Mouse (Mus musculus) ES-Bruce4 (cell line): ENCODE results near the gene Sult2a8. TPM values are rescaled to one million over a fixed set of nuclear protein-coding genes. Genes with fewer than 3 reads are reported as not detected.
"Not testable (repeated sequence)": the region's sequence is repeated elsewhere in the genome, so short reads cannot be mapped to it uniquely, and the experiment has no call there.

Experiments
- H3K27ac ChIP-seq: 2 replicates; pipeline ENCODE4 v1.5.1; 2012; ENCODE audit warnings: low read length, inconsistent platforms; ENCODE audit not compliant: insufficient read depth
- H3K27me3 ChIP-seq: 2 replicates; pipeline ENCODE4 v1.6.1; 2012; ENCODE audit warnings: mild to moderate bottlenecking, low read length, inconsistent platforms; ENCODE audit not compliant: control insufficient read depth, poor library complexity, insufficient read depth, severe bottlenecking
- H3K36me3 ChIP-seq: 2 replicates; pipeline ENCODE4 v1.6.1; 2012; ENCODE audit warnings: inconsistent platforms, mild to moderate bottlenecking, low read length, moderate library complexity; ENCODE audit not compliant: control insufficient read depth, poor library complexity, insufficient read depth, severe bottlenecking
- H3K4me1 ChIP-seq: one replicate; pipeline ENCODE4 v1.8.1; 2011; ENCODE audit warnings: low read length; ENCODE audit not compliant: control insufficient read depth, insufficient read depth
- H3K4me3 ChIP-seq: 2 replicates; pipeline ENCODE4 v1.5.1; 2011; ENCODE audit warnings: low read depth, mild to moderate bottlenecking, low read length
- H3K9ac ChIP-seq: 2 replicates; pipeline ENCODE4 v1.6.1; 2012; ENCODE audit warnings: low read depth, mild to moderate bottlenecking, inconsistent platforms; ENCODE audit not compliant: poor library complexity, severe bottlenecking
- H3K9me3 ChIP-seq: replicated peaks from 2 replicates; pipeline ENCODE4 v1.6.1; 2012; ENCODE audit warnings: mild to moderate bottlenecking, low read length, inconsistent platforms; ENCODE audit not compliant: control insufficient read depth, poor library complexity, insufficient read depth, severe bottlenecking
- CTCF ChIP-seq: IDR thresholded peaks from one replicate; pipeline ENCODE4 v1.8.1; 2011; ENCODE audit warnings: low read depth, low read length
- EP300 ChIP-seq: IDR thresholded peaks from 2 replicates; pipeline ENCODE4 v1.6.1; 2011; ENCODE audit warnings: low read depth, low read length; ENCODE audit not compliant: insufficient read depth
- POLR2A ChIP-seq: IDR thresholded peaks from one replicate; pipeline ENCODE4 v1.8.1; 2011; ENCODE audit warnings: low read length; ENCODE audit not compliant: insufficient read depth
- polyA plus RNA-seq: library from polyadenylated mRNA; stranded (reverse); fragments of >200 nt; gene quantifications from 2 replicates; pipeline ENCODE4 v1.2.4, GENCODE M21; 2011; ENCODE audit warnings: low read depth; ENCODE audit not compliant: missing spikeins, insufficient read depth, insufficient read length

The Sult2a8 gene
- polyA plus RNA-seq = not detected in 2 replicates

DNA sequence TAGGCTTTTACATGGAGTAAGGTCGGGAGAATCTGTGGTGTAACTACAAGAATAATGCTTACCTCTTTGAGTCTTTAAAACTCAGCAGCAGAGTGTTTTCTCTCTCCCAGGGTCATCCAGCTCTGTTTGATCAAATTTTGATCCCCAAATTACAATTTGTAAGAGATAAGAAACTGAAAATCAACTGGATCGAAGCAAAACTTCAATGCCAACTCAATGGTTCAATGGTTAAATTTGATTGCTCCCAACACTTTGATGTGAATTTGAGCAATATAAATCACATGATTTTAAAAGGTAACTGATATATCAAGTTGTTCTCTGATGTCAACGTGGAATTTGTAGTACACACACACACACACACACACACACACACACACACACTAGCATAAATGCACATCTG is at the start of gene Sult2a8:
Gene Sult2a8 (minus strand): TSS at position 236 of the 400 bp plus-strand sequence.
- Histone ChIP-seq H3K9ac (no peak within 1 kb of the TSS), H3K27ac (no peak within 1 kb of the TSS), H3K36me3 (no peaks in the 10 kb centered on the region), H3K4me1 (no peaks in the 10 kb centered on the region), H3K4me3 (no peak within 1 kb of the TSS), H3K27me3 (no peaks in the 10 kb centered on the region), H3K9me3 (no peaks in the 10 kb centered on the region)
- TF ChIP-seq POLR2A (no peak), CTCF (no peak), EP300 (no peak)

DNA sequence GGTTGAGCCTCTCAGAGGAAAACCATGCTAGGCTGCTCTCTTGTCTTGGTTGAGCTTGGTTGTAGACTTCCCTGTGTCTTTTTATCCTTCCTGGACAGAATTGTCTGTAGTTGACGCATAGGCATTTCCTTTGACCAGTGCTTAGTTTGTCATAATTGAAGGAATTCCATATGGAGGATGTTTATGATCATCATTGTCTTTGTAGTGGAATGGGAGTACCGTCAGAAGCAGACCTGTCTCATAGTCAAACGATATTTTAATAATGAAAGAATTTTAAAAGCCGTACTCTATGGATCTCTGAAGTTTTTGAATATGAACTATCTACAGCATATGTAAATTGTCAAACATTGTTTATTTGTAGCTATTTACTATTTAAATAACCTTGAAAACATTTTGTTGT is 47.6 kb upstream of the Sult2a8 start, which contains the start of gene Sult2a7:
Gene Sult2a7 (minus strand): TSS at position 101 of the 400 bp plus-strand sequence.
- no peaks in the 10 kb centered on the region for H3K27me3 ChIP-seq
- H3K27ac ChIP-seq = no peak within 1 kb of the TSS
- no peaks in the 10 kb centered on the region for H3K36me3 ChIP-seq
- H3K4me1 ChIP-seq = no peaks in the 10 kb centered on the region
- no peaks in the 10 kb centered on the region for H3K9me3 ChIP-seq
- no peak within 1 kb of the TSS for H3K9ac ChIP-seq
- no peak for TF ChIP-seq CTCF
- no peak for TF ChIP-seq EP300
- no peak for TF ChIP-seq POLR2A
- no peak within 1 kb of the TSS for H3K4me3 ChIP-seq

DNA sequence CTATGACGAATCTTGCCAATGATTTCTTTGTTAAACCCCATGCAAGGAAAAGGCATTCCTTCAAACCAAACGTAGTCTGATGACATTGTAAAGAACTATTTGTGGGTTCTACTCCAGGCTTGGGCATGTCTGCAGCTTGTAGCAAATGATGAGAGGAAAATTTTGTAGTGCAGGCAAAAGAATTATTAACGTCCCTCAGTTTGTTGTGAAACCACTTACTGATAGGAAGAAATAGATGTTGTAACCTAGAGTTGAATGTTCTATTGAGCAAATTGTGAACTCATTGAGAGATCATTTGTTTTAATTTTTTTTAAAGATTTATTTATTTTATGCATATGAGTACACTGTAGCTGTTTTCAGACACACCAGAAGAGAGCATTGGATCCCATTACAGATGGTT is 46.3 kb upstream of the Sult2a8 start:
- TF ChIP-seq CTCF (no peak), EP300 (no peak), POLR2A (no peak)

DNA sequence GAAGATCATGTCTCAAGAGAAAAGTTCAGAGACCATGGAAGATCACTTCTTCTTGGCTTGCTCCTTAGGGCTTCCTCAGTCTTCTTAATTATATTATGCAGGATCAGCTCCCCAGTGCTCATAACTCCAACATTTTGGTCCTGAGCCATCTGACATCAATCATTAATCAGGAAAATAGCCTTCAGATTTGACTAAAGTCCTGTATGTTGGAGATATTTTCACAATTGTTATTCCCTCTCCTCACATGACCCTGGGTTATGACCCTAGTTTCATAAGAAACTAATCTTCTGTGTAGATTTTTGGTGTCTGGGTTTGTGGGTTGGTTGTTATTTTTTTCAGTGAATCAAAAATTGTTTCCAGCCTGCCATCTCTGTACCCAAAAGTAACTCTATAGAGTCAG is 7.0 kb downstream of the Sult2a8 start:
- TF ChIP-seq EP300 (no peak), POLR2A (no peak), CTCF (no peak)
- Histone ChIP-seq H3K27me3 (no peaks in the 10 kb centered on the region), H3K9me3 (no peaks in the 10 kb centered on the region), H3K36me3 (no peaks in the 10 kb centered on the region), H3K4me1 (no peaks in the 10 kb centered on the region), H3K9ac (no peak overlapping the region), H3K4me3 (no peak overlapping the region), H3K27ac (no peak overlapping the region)

More for the DNA sequence above, 46.3 kb upstream of the Sult2a8 start:
- Histone ChIP-seq H3K27me3 (no peaks in the 10 kb centered on the region), H3K4me3 (no peak overlapping the region), H3K27ac (no peak overlapping the region), H3K9ac (no peak overlapping the region), H3K4me1 (no peaks in the 10 kb centered on the region), H3K36me3 (no peaks in the 10 kb centered on the region), H3K9me3 (no peaks in the 10 kb centered on the region)

DNA sequence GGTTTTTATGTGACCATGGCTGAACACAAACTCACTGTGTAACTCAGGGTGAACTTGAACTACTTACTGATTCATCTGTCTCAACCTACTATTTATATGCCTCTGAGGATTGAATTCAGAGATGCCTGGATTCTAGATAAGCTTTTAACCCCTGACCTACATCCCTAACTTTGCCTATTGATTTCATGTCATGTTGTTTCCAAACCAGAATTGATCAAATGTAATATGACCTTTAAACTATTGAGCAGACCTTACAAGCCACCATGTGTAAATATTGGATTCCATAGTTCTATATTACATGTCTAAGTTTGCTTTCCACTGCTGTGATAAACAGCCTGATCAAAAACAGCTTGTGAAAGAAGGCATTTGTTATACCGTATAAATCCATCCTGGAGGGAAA is 8.1 kb downstream of the Sult2a8 start:
- Histone ChIP-seq H3K4me3 (no peak overlapping the region), H3K9me3 (no peaks in the 10 kb centered on the region), H3K4me1 (no peaks in the 10 kb centered on the region), H3K27me3 (no peaks in the 10 kb centered on the region), H3K27ac (no peak overlapping the region), H3K9ac (no peak overlapping the region), H3K36me3 (no peaks in the 10 kb centered on the region)
- TF ChIP-seq CTCF (no peak), POLR2A (no peak), EP300 (no peak)

DNA sequence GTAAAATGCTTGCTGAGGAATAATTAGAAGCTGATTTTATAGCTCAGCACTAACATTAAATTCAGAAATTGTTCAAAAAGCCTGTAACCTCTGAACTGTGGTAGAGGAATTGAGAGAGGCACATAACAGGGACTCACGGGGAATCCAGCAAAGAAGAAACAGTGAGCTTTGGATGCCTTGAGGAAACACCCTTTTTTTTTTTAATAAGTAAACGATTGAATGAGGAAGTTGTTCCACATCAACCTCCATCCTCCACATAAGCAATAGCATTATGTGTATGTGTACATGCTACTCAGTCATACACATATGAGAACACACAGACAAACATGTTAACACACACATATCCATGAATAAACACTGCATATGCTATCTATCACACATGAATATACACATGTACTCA is 8.5 kb downstream of the Sult2a8 start:
- no peaks in the 10 kb centered on the region for H3K4me1 ChIP-seq
- no peaks in the 10 kb centered on the region for H3K36me3 ChIP-seq
- H3K27ac ChIP-seq = no peak overlapping the region
- no peaks in the 10 kb centered on the region for H3K27me3 ChIP-seq
- no peak overlapping the region for H3K9ac ChIP-seq
- H3K4me3 ChIP-seq = no peak overlapping the region
- H3K9me3 ChIP-seq = no peaks in the 10 kb centered on the region
- no peak for TF ChIP-seq POLR2A
- TF ChIP-seq CTCF = no peak
- no peak for TF ChIP-seq EP300

DNA sequence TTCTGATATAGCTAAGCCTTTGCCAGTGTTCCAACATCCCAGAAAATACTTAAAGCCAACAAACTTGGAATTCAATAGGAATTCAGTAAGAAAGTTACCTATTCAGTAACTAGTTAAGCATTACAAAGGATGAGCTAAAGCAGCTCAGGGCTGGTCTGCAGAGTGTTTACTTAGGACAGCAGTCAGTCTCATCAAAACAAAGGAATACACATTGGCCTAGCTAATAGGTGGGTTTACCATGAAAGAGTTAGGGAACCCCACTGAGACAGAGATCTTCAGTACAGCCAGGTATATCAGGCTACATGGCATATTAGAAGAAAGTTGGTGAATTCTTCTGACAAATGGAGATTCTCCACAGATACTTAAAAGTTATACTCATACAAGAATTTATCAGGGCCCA is 47.2 kb downstream of the Sult2a8 start:
- not testable (repeated sequence) for H3K27ac ChIP-seq, H3K9ac ChIP-seq, H3K4me1 ChIP-seq, H3K36me3 ChIP-seq, H3K4me3 ChIP-seq, H3K9me3 ChIP-seq, H3K27me3 ChIP-seq
